1 mouse cellular context compared by ENCODE assay signal in genomic region chrX:105079615-105080092, GRCm38 (mm10).
TF ChIP-seq lines count a peak whose summit lies in the region.

Gene Pbdc1, plus strand, starts transcription at chrX:105079756.

TF ChIP-seq in CH12.LX, 34 proteins besides CTCF, POLR2A, EP300 and RAD21 (continued from another document):
- TF ChIP-seq ZC3H11A (IDR thresholded peaks at IDR 0.05; ENCODE audit: low read depth, low read length) (no peak), TCF12 (IDR thresholded peaks at IDR 0.05; ENCODE audit: low read depth, low read length) (peak; percentile 45; the same call in 1 of the 2 replicates), E2F4 (IDR thresholded peaks at IDR 0.05; ENCODE audit: insufficient replicate concordance, low read depth, low read length) (0 out of 2 replicates have a peak, but pooled peaks have one; percentile 64), KAT2A (IDR thresholded peaks at IDR 0.05; ENCODE audit: insufficient replicate concordance, low read length) (peak; percentile 71; the same call in 1 of the 2 replicates), CHD1 (IDR thresholded peaks at IDR 0.05; ENCODE audit: low read depth, low read length) (no peak)
